Mouse (Mus musculus): ENCODE results near the gene D8Ertd738e.
A peak's percentile ranks its signal among the peaks of the same experiment; 100 is the strongest.

D8Ertd738e gene

GRCm38 (mm10) chr8:84236410-84236997 lies 13.0 kb downstream of the D8Ertd738e start:
- DNase-seq (ENCODE audit: low spot score): no peak

DNA sequence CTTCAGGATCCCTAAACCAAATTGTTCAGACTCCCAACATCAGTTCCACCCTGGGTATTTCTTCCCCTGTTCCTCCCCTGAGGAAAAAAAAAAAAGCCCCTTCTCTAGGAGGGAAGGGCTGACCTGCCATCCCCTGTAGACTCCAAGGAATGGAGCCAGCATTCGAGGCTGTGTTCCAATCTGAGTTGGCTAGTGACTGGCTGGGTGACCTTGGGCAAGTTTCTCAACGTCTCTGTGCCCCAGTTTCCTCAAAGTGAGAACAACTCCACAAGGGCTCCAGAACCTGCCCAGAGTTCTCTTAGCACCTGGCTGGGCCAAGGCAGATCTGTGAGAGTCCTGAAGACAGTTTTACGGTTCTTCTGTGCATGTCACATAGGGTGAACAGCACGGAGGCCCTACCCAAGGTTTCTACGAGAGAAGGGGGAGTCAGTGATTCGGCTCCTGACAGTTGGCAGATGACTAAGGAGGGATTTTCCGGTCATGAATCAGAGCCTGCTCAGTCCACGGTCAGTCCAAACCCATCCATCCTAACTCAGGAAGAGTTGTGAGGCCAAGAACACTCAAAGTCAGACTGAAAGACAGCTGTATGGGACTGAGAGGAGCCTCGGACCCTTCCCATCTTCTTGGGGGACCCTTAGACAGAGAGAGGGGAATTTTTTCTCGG lies 13.6 kb downstream of the D8Ertd738e start:
- DNase-seq (ENCODE audit: low spot score): no peak

- no peak for DNase-seq (ENCODE audit: low spot score)
Observed at GRCm38 (mm10) chr8:84233055-84233454, 16.5 kb downstream of the D8Ertd738e start.

GRCm38 (mm10) chr8:84230735-84231134 lies 18.8 kb downstream of the D8Ertd738e start:
- no peak for DNase-seq (ENCODE audit: low spot score)

- no peak for DNase-seq (ENCODE audit: low spot score)
Observed at GRCm38 (mm10) chr8:84223322-84224029, 26.0 kb downstream of the D8Ertd738e start.

- no peak for DNase-seq (ENCODE audit: low spot score)
Observed at GRCm38 (mm10) chr8:84222566-84223165, 26.9 kb downstream of the D8Ertd738e start.

GRCm38 (mm10) chr8:84220105-84220504 lies 29.4 kb downstream of the D8Ertd738e start:
- DNase-seq (ENCODE audit: low spot score): no peak

GRCm38 (mm10) chr8:84218143-84218542 lies 31.4 kb downstream of the D8Ertd738e start:
- no peak for DNase-seq (ENCODE audit: low spot score)

- no peak for DNase-seq (ENCODE audit: low spot score)
Observed at GRCm38 (mm10) chr8:84217206-84217605, 32.3 kb downstream of the D8Ertd738e start.

- no peak for DNase-seq (ENCODE audit: low spot score)
Observed at GRCm38 (mm10) chr8:84213277-84213676, 36.2 kb downstream of the D8Ertd738e start.

DNA sequence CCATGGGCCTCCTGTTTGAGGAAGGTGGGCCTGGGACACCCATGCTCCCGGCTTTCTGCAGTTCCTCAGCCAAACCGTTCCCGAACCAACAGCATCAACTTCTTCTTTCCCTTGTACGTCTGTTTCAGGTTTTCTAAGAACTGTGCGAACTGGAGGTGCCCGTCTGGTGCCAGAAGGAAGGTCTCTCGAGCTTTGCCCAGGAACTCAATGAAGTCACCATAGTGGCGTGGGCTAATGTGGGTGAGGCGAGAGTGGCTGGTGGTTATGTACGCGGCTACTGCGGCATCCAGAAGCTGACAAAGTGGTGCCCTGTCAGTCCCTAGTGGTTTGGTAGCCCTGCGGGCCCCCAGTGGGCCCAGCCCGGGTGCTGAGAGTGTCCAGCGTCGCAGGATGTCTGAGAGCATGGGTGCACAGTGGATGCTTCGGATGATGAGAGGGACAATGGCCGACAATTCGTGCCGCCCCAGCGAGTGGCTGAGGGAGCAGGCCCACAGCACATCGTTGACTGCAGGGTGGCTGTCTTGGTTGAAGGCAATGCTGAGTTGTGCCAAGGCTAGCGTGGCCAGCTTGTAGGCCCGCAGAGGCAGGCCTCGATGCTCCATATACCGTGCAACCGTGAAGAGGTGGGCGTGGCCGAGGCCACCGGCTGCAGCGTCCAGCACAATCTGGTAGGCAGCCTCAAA lies 37.5 kb downstream of the D8Ertd738e start:
- no peak for DNase-seq (ENCODE audit: low spot score)

DNA sequence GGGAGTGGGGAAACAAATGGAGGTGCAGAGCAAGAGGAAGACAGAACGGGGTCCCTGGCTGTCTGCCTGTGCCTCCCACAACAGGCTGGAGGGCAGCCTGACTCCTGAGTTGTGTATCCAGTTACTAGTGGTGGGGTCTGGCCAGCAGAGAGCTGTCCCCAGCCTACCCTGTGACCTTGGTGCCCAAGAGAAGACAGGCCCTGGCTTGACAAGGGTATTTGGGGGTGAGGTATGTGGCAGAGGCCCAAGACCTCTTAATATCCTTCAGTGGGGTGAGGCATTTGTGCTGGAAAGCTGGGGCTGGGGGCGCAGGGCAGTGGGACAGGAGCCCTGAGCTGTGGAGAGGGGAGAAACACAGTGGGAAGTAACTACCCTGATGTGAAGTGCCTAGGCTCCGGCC lies 38.3 kb downstream of the D8Ertd738e start:
- DNase-seq (ENCODE audit: low spot score): no peak

DNA sequence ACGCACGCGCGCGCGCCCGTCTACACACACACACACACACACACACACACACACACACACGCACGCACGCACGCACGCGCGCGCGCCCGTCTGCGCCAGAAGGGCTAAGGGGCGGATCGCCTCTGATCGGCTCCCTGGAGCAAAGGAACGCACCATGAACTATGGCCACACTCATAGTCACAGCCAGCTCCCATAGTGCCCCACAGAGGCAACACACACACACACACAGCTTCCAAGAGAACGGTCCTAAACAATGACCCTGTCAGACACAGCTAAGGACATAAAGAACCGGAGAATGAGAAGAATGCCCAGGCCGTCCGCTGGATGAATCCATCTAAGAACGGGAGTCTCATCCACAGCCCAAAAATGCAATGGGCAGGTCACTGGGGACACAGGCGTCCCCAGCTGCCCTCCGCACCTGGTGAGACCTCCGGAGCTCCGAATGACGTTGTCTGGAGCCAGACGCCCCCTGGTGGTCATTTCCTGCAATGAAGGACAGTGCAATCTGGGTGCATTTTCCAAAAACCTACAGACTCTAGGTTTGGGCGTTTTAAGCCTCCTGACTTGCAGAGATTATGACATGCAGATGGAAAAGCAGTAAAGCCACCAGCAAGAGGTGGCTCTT lies 39.2 kb downstream of the D8Ertd738e start:
- DNase-seq (ENCODE audit: low spot score): peak; percentile 81

GRCm38 (mm10) chr8:84208381-84209380 lies 40.8 kb downstream of the D8Ertd738e start:
- DNase-seq (ENCODE audit: low spot score): no peak

DNA sequence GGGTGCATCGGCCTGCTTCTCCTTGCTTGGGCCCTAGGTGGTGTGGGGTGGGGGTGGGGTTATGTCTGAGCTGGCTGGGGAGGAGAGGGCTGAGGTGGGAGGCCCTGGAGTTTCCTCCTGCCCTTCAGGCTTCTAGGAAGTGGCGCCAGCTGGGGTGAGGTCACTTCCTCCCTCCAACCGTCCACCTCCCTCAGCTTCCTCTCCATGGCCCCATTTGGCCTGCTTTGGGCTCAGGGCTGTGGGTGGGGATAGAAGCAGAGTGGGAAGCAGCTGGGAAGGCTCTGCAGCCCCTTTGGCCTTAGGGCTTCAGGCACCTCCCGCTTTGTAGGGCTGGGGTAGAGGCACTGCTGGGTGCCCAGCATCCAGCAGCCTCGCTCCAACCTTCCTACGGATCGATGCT lies 41.7 kb downstream of the D8Ertd738e start:
- no peak for DNase-seq (ENCODE audit: low spot score)

DNA sequence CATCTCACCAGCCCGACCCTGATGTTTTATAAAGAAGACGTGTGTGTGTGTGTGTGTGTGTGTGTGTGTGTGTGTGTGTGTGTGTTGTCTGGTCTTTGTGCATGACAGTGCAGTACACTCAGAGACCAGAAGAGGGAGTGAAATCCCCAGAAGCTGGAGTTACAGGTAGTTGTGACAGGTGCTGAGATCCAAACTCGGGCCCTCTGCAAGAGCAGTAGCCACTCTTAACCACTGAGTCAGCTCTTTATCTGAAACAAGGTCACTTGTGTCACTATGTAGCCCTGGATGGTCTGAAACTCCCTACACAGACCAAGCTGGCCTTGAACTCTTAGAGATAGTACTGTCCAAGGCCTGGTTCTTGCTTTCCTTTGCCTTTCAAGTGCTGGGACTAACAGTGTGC lies 42.9 kb downstream of the D8Ertd738e start:
- no peak for DNase-seq (ENCODE audit: low spot score)

DNA sequence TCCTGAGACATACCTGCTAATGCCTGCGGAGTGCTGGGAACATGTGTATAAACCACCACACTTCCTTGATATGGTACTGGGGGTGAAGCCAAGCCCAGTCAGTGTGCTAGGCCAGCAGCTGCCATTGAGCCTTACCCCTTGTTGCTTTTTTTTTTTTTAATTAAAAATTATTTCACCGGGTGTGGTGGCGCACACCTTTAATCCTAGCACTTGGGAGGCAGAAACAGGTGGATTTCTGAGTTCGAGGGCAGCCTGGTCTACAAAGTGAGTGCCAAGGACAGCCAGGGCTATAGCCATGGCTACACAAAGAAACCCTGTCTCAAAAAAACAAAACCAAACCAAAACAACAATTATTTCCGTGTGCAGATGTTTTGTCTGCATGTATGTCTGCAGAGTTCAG lies 44.4 kb downstream of the D8Ertd738e start:
- no peak for DNase-seq (ENCODE audit: low spot score)

- no peak for DNase-seq (ENCODE audit: low spot score)
Observed at GRCm38 (mm10) chr8:84203975-84204772, 45.3 kb downstream of the D8Ertd738e start.
